Mouse (Mus musculus) stomach, postnatal 0 days (tissue): ENCODE results near the gene Fcho2. TPM values are rescaled to one million over a fixed set of nuclear protein-coding genes. Genes with fewer than 3 reads are reported as not detected.

Experiments used
- ATAC-seq: fragments of 200-750 bp; cut with Nextera tagmentation; 2 replicates; pipeline ENCODE4 v1.8.0; 2017; ENCODE audit not compliant: low FRiP score, low TSS enrichment
- DNase-seq: peaks from one replicate; pipeline ENCODE4 v3.0.0-alpha.2; 2016; ENCODE audit warnings: low spot score
- H3K27ac ChIP-seq: fragments of 300-500 bp; sonication (generic); replicated peaks from 2 replicates; pipeline ENCODE4 v1.5.1; 2014; ENCODE audit warnings: mild to moderate bottlenecking, control low read depth
- H3K27me3 ChIP-seq: fragments of 300-500 bp; sonication (generic); 2 replicates; pipeline ENCODE4 v1.6.1; 2014; ENCODE audit warnings: low read length; ENCODE audit not compliant: control insufficient read depth, insufficient read depth
- H3K36me3 ChIP-seq: fragments of 300-500 bp; sonication (generic); 2 replicates; pipeline ENCODE4 v1.6.1; 2014; ENCODE audit warnings: low read length, mixed read lengths; ENCODE audit not compliant: control insufficient read depth, insufficient read depth
- H3K4me1 ChIP-seq: fragments of 300-500 bp; sonication (generic); replicated peaks from 2 replicates; pipeline ENCODE4 v1.6.1; 2014; ENCODE audit warnings: antibody characterized with exemption; ENCODE audit not compliant: control insufficient read depth, insufficient read depth
- H3K4me2 ChIP-seq: fragments of 300-500 bp; sonication (generic); replicated peaks from 2 replicates; pipeline ENCODE4 v1.6.1; 2014; ENCODE audit warnings: low read depth, mild to moderate bottlenecking, control low read depth, moderate library complexity
- H3K4me3 ChIP-seq: fragments of 300-500 bp; sonication (generic); 2 replicates; pipeline ENCODE4 v1.5.1; 2014; ENCODE audit warnings: low read depth, low read length, control low read depth
- H3K9ac ChIP-seq: fragments of 300-500 bp; sonication (generic); 2 replicates; pipeline ENCODE4 v1.6.1; 2014; ENCODE audit warnings: mild to moderate bottlenecking, low read length, control low read depth, mixed read lengths
- H3K9me3 ChIP-seq: fragments of 300-500 bp; sonication (generic); 2 replicates; pipeline ENCODE4 v1.6.1; 2016; ENCODE audit warnings: low read length; ENCODE audit not compliant: control insufficient read depth
- CTCF ChIP-seq: IDR thresholded peaks from 2 replicates; pipeline ENCODE4 v1.5.1; 2016; ENCODE audit warnings: antibody characterized with exemption, low read depth, mild to moderate bottlenecking, moderate library complexity
- EP300 ChIP-seq: optimal IDR thresholded peaks from 2 replicates; pipeline ENCODE3; 2016; ENCODE audit warnings: antibody characterized with exemption
- WGBS: fragments of 180-500 bp; shearing (Covaris S2); extraction: QIAGEN DNeasy Blood & Tissue Kit; methylation state at CpG from one replicate; pipeline ENCODE4 v1.1.7; 2014; 5-methylcytosine and 5-hydroxymethylcytosine counted together
- polyA plus RNA-seq: library from polyadenylated mRNA; unstranded; fragments of >200 nt; fragmentation: Nextera tagmentation; extraction: Ambion mirVana; gene quantifications from 2 replicates; pipeline ENCODE4 v1.2.1, GENCODE M21; 2015

The Fcho2 gene
- polyA plus RNA-seq, 1 experiment from 2014 or later, result 21.9 TPM

DNA sequence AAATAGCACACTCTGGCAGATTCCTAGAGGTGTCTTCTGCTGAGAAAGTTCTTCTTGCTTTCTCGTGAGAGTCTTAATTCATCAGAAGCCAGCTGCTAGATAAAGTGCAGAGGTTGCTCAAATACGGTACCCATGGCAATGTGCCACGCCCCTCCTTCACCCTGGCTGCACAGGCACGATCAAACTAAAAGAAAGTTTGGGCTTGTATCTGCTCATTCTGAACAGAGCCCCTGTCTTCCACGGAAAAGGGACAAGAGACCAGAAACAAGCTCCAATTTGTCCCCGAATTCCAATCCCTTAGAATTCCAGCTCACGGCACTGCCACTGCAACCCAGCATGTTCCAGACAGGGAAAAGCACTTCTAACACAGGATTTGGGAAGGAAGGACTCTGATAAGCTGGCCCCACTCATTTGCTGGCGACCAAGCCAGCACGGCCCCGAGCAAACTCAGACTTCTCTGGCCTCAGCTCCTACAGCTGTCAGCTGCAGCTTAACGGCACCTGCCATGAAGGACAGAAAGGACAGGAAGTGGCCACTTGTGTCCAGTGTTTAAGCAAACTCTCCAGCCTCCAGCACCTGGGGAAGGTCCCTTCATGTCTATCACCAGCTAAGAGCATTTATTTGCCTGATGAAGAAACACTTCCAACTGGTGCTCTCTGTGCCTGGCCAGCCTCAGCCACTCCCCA lies 125.5 kb downstream of the Fcho2 start:
- no peaks in the 10 kb centered on the region for H3K4me1 ChIP-seq
- H3K36me3 ChIP-seq, result no peaks in the 10 kb centered on the region
- H3K4me3 ChIP-seq, result no peak overlapping the region
- peak overlapping the region; percentile 35; the same call in 1 of the 2 replicates for H3K27ac ChIP-seq
- 0 out of 2 replicates have a peak overlapping the region, but pooled peaks have one; percentile 8 for H3K9ac ChIP-seq
- no peaks in the 10 kb centered on the region for H3K9me3 ChIP-seq
- ATAC-seq (no peak), DNase-seq (peak; percentile 54)
- no peaks in the 10 kb centered on the region for H3K27me3 ChIP-seq
- H3K4me2 ChIP-seq, result peak overlapping the region; percentile 35
- TF ChIP-seq CTCF, result no peak
- no peak for TF ChIP-seq EP300
- WGBS, result 31% methylated on average over 11 of the region's 11 CpGs

DNA sequence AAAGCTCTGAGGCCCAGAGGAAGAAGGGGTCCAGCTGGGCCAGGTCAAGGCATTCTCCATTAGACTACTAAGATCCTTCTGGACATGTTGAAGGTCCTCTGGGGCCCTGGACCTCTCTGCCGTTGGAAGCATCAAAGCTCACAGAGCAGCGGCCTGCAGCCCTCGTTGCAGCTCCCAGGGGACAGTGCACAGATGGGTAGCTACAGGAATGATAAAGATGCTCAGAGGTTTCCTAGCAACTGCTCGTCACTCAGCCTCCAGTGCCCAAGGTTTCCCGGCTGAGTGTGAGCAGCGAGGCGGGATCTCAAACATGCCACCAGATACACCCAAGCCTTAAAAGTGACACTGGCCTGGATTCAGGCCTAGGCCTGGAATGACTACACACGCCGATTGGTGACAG lies 127.3 kb downstream of the Fcho2 start:
- Histone ChIP-seq H3K4me2 (no peak overlapping the region), H3K36me3 (no peaks in the 10 kb centered on the region), H3K9ac (no peak overlapping the region), H3K27ac (no peak overlapping the region), H3K4me3 (no peak overlapping the region), H3K9me3 (no peaks in the 10 kb centered on the region), H3K4me1 (no peaks in the 10 kb centered on the region), H3K27me3 (no peaks in the 10 kb centered on the region)
- TF ChIP-seq EP300, result no peak
- no peak for TF ChIP-seq CTCF
- 77% methylated on average over 9 of the region's 9 CpGs for WGBS
- peak; percentile 9 for DNase-seq
- ATAC-seq, result no peak

DNA sequence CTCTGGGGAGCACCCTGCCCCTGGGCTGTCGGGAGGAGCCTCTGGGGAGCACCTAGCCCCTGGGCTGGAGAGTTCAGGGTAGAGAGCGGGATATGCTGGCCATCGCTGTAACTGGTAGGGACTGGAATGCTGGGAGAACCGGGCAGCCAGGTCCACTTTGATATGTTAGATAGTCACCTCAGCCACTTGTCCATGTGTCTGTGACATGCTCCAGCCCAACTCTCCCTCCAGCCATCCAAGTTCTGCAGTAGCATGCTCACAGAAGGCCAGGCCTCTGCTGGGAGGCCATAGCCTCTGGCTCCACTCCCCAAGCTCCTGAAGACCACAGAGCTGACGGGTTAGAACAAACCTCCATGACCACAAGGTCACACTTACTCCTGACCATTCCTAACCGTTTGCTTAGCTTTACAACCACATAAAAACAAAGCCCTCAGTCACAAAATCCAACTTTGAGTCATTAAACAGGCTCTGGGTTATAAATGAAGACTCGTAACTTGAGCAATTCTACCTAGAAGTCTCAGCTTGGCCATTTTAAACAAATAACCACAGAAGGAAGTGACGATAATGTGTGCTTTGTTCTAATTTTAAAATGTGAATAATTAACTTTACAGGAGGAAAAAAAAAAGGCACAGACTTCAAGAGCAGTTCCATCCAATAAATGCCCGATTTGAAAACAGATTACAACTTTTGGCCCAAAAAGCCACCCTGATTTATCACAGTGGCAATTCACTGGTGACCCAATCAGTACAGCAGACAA lies 130.9 kb downstream of the Fcho2 start:
- DNase-seq (no peak), ATAC-seq (no peak)
- TF ChIP-seq CTCF (no peak), EP300 (no peak)
- WGBS, result 65% methylated on average over 9 of the region's 9 CpGs
- Histone ChIP-seq H3K4me1 (no peaks in the 10 kb centered on the region), H3K36me3 (no peaks in the 10 kb centered on the region), H3K27ac (no peak overlapping the region), H3K27me3 (no peaks in the 10 kb centered on the region), H3K9ac (no peak overlapping the region), H3K9me3 (no peaks in the 10 kb centered on the region), H3K4me2 (no peak overlapping the region), H3K4me3 (no peak overlapping the region)

GRCm38 (mm10) chr13:98683412-98683811 lies 131.8 kb downstream of the Fcho2 start:
- no peaks in the 10 kb centered on the region for H3K4me1 ChIP-seq
- no peak overlapping the region for H3K9ac ChIP-seq
- H3K27me3 ChIP-seq, result no peaks in the 10 kb centered on the region
- H3K4me2 ChIP-seq, result no peak overlapping the region
- ATAC-seq (no peak), DNase-seq (no peak)
- no peak overlapping the region for H3K27ac ChIP-seq
- H3K36me3 ChIP-seq, result no peaks in the 10 kb centered on the region
- no peaks in the 10 kb centered on the region for H3K9me3 ChIP-seq
- 78% methylated on average over 2 of the region's 2 CpGs for WGBS
- TF ChIP-seq EP300, result no peak
- no peak for TF ChIP-seq CTCF
- no peak overlapping the region for H3K4me3 ChIP-seq

DNA sequence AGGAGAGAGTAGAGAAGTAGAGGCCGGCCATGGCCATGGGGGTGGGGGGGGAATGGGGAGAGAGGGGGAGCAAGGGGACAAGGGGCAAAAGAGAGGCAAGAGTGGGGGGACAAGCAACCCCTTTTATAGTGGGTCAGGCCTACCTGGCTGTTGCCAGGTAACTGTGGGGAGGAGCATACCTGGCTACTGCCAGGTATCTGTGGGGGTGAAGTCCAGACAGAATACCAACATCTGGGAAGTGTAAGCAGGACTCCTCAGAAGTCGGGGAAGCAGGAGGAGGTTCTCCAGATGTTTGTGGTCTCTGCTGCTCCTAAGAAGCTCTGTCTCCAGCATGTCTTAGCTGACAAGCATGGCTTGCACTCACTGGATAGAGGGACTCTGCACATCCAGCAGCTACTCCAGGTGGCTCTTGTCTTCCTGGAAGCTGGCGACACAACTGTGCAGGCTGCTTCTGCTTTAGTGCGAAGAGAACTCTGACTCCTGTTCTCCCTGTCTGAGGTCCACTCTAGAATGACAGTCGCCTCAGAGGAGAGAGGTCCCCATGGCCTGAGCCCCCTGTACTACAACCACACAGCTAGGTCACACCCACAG lies 134.7 kb downstream of the Fcho2 start:
- TF ChIP-seq CTCF (no peak), EP300 (no peak)
- ATAC-seq (no peak), DNase-seq (no peak)
- Histone ChIP-seq H3K9me3 (no peaks in the 10 kb centered on the region), H3K27ac (no peak overlapping the region), H3K36me3 (no peaks in the 10 kb centered on the region), H3K9ac (no peak overlapping the region), H3K4me1 (no peaks in the 10 kb centered on the region), H3K4me2 (no peak overlapping the region), H3K4me3 (no peak overlapping the region), H3K27me3 (no peaks in the 10 kb centered on the region)
- WGBS, result 67% methylated on average over 5 of the region's 5 CpGs
